Mouse (Mus musculus): ENCODE data around the gene Scg3. TPM values are rescaled to one million over a fixed set of nuclear protein-coding genes. Genes with fewer than 3 reads are reported as not detected.
"Not testable (repeated sequence)": the region's sequence is repeated elsewhere in the genome, so short reads cannot be mapped to it uniquely, and the experiment has no call there.

Gene Scg3
- polyA plus RNA-seq, 1 experiment, result not detected

DNA sequence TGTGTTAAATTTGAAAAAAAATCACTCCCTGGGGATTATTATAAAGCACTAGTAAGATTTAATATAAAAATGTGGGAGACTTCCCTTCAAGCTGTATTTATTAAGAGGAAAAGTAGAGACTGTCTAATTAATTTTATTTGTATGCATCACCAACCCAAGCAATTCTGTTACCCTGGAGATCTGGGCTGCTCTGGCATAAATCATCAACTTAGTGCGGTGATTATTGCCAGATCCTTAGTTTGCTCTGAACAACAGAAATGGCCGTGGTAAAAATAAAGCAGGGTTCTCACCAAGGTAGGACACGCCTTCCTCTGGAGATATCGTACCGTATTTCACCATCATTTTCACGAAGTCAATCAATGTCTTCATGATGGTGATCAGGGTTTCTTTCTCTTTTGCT, 18.5 kb downstream of the Scg3 start:
- no peaks in the 10 kb centered on the region; the same call in 1 of the 2 replicates for H3K27me3 ChIP-seq (ENCODE audit: control insufficient read depth, insufficient read depth, low read length, poor library complexity, severe bottlenecking)
- no peaks in the 10 kb centered on the region for H3K9me3 ChIP-seq (replicated peaks; ENCODE audit: control insufficient read depth, insufficient read depth, low read length, poor library complexity, severe bottlenecking)
- H3K4me3 ChIP-seq (ENCODE audit: low read depth, low read length), result no peak overlapping the region
- no peaks in the 10 kb centered on the region for H3K4me1 ChIP-seq (ENCODE audit: control insufficient read depth, insufficient read depth, low read length)
- H3K36me3 ChIP-seq (ENCODE audit: control insufficient read depth, insufficient read depth, low read length, poor library complexity, severe bottlenecking), result no peaks in the 10 kb centered on the region
- TF ChIP-seq CTCF (IDR thresholded peaks at IDR 0.05; ENCODE audit: low read depth, low read length) (no peak), EP300 (IDR thresholded peaks at IDR 0.05; ENCODE audit: insufficient read depth, low read depth, low read length) (no peak), POLR2A (IDR thresholded peaks at IDR 0.05; ENCODE audit: insufficient read depth, low read length) (no peak)
- H3K27ac ChIP-seq (ENCODE audit: insufficient read depth, low read length), result no peak overlapping the region
- H3K9ac ChIP-seq (ENCODE audit: low read depth, poor library complexity, severe bottlenecking), result no peak overlapping the region

DNA sequence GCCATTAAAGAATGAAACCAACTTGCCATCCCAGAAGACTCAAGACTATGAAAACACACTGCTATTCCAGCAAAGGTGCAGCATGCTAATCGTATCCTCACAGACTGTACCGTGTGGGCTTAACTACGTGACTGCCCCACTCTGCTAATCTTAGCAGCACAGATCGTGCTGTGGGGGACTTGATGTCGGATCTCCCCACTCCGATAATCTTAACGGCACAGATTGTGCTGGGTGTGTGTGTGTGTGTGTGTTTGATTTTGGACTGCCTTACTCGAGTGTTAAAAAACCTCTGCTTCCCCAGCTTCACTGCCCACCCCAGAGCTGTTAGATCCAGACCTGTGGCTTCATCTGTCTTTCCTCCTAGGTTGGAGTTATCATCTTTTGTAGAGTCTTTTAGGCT, 22.9 kb downstream of the Scg3 start:
- no peaks in the 10 kb centered on the region for H3K9me3 ChIP-seq (replicated peaks; ENCODE audit: control insufficient read depth, insufficient read depth, low read length, poor library complexity, severe bottlenecking)
- no peaks in the 10 kb centered on the region for H3K27me3 ChIP-seq (ENCODE audit: control insufficient read depth, insufficient read depth, low read length, poor library complexity, severe bottlenecking)
- no peaks in the 10 kb centered on the region for H3K4me1 ChIP-seq (ENCODE audit: control insufficient read depth, insufficient read depth, low read length)
- no peaks in the 10 kb centered on the region for H3K36me3 ChIP-seq (ENCODE audit: control insufficient read depth, insufficient read depth, low read length, poor library complexity, severe bottlenecking)
- TF ChIP-seq CTCF (IDR thresholded peaks at IDR 0.05; ENCODE audit: low read depth, low read length), result no peak
- no peak for TF ChIP-seq EP300 (IDR thresholded peaks at IDR 0.05; ENCODE audit: insufficient read depth, low read depth, low read length)
- no peak for TF ChIP-seq POLR2A (IDR thresholded peaks at IDR 0.05; ENCODE audit: insufficient read depth, low read length)
- no peak overlapping the region for H3K9ac ChIP-seq (ENCODE audit: low read depth, poor library complexity, severe bottlenecking)
- H3K4me3 ChIP-seq (ENCODE audit: low read depth, low read length), result no peak overlapping the region
- no peak overlapping the region for H3K27ac ChIP-seq (ENCODE audit: insufficient read depth, low read length)

DNA sequence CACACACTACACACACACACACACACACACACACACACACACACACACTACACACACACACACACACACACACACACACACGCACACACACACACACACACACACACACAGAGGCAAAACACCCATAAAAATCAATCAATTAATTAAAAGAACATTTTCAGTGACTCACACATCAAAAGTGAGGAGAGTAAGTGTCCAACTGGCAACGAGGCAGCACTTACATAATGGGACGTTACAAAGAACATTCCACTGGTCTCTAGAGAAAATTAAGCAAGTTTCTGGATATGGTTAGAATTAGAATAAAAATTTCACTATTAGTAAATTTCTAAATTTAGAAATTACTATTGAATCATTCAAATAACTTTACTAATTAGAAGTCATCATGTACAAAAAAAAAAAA, 27.4 kb downstream of the Scg3 start:
- H3K36me3 ChIP-seq (ENCODE audit: control insufficient read depth, insufficient read depth, low read length, poor library complexity, severe bottlenecking); H3K4me1 ChIP-seq (ENCODE audit: control insufficient read depth, insufficient read depth, low read length); H3K4me3 ChIP-seq (ENCODE audit: low read depth, low read length); H3K27me3 ChIP-seq (ENCODE audit: control insufficient read depth, insufficient read depth, low read length, poor library complexity, severe bottlenecking); H3K9ac ChIP-seq (ENCODE audit: low read depth, poor library complexity, severe bottlenecking); H3K27ac ChIP-seq (ENCODE audit: insufficient read depth, low read length); H3K9me3 ChIP-seq (replicated peaks; ENCODE audit: control insufficient read depth, insufficient read depth, low read length, poor library complexity, severe bottlenecking): not testable (repeated sequence)

DNA sequence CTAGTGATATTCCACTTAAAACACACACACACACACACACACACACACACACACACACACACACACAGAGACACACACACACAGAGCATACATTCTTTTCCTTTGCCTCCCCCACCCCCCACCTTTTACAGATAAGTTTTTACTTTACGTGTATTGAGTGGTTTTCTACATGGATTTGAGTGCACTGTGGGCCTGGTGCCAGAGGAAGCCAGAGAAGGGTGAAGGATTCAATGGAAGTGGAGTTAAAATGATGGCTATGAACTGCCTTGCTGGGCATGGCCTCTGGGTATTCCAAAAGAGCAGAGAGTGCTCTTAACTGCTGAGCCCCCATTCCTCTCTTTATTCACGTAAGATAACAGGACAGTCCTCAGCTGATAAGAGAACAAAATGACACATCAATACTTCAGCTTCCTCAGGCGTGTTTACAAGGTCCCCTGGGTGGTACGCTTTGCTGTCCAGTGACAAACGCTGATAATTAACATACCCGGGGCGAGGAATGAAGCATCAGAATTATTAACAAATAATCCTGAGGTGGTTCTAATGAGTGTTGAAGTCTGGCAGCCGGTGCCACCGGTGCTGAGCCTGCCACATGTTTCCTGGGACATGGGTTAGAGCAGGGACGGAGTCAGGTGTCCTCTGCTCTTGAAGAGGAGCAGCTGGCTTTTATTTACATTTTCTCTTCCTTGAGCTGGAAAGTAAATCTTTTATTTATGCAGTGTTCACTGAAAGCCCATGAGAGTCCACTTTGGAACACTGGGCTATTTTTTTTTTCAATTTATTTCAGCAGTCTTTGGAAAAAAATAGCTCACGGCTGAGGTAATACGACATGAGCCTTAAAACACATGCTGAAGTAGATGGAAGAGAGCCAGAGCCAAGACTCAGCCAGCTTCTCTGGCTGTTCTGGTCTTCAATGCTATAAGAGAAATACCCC, 29.6 kb downstream of the Scg3 start:
- Histone ChIP-seq H3K4me3 (ENCODE audit: low read depth, low read length) (no peak overlapping the region), H3K9ac (ENCODE audit: low read depth, poor library complexity, severe bottlenecking) (no peak overlapping the region), H3K27me3 (ENCODE audit: control insufficient read depth, insufficient read depth, low read length, poor library complexity, severe bottlenecking) (no peaks in the 10 kb centered on the region), H3K36me3 (ENCODE audit: control insufficient read depth, insufficient read depth, low read length, poor library complexity, severe bottlenecking) (no peaks in the 10 kb centered on the region), H3K4me1 (ENCODE audit: control insufficient read depth, insufficient read depth, low read length) (no peaks in the 10 kb centered on the region), H3K9me3 (replicated peaks; ENCODE audit: control insufficient read depth, insufficient read depth, low read length, poor library complexity, severe bottlenecking) (no peaks in the 10 kb centered on the region), H3K27ac (ENCODE audit: insufficient read depth, low read length) (no peak overlapping the region)
- TF ChIP-seq CTCF (IDR thresholded peaks at IDR 0.05; ENCODE audit: low read depth, low read length) (no peak), POLR2A (IDR thresholded peaks at IDR 0.05; ENCODE audit: insufficient read depth, low read length) (no peak), EP300 (IDR thresholded peaks at IDR 0.05; ENCODE audit: insufficient read depth, low read depth, low read length) (no peak)

DNA sequence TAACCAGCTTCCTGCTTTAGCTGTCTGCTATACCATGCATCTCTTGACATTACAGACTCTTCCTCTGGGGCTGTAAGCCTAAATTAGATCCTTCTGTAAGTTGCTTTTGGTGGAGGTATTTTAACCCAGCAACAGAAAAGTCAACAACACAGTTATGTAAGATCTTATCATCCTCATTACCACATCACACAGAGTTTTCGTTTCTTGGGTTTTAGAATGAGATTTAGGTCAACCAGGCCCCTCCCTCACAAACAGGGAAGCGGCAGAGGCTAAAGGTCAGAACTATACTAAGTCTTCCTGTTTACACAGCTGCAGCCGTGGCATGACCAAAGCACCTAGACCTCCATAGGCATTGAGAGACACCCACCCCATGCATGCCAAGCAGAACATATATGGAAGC, 38.5 kb downstream of the Scg3 start:
- no peaks in the 10 kb centered on the region for H3K4me1 ChIP-seq (ENCODE audit: control insufficient read depth, insufficient read depth, low read length)
- H3K36me3 ChIP-seq (ENCODE audit: control insufficient read depth, insufficient read depth, low read length, poor library complexity, severe bottlenecking), result no peaks in the 10 kb centered on the region
- H3K27me3 ChIP-seq (ENCODE audit: control insufficient read depth, insufficient read depth, low read length, poor library complexity, severe bottlenecking), result no peaks in the 10 kb centered on the region
- no peak for TF ChIP-seq POLR2A (IDR thresholded peaks at IDR 0.05; ENCODE audit: insufficient read depth, low read length)
- TF ChIP-seq CTCF (IDR thresholded peaks at IDR 0.05; ENCODE audit: low read depth, low read length), result no peak
- TF ChIP-seq EP300 (IDR thresholded peaks at IDR 0.05; ENCODE audit: insufficient read depth, low read depth, low read length), result no peak
- no peak overlapping the region for H3K4me3 ChIP-seq (ENCODE audit: low read depth, low read length)
- H3K9me3 ChIP-seq (replicated peaks; ENCODE audit: control insufficient read depth, insufficient read depth, low read length, poor library complexity, severe bottlenecking), result no peaks in the 10 kb centered on the region
- no peak overlapping the region for H3K9ac ChIP-seq (ENCODE audit: low read depth, poor library complexity, severe bottlenecking)
- H3K27ac ChIP-seq (ENCODE audit: insufficient read depth, low read length), result no peak overlapping the region

- Histone ChIP-seq H3K4me3 (ENCODE audit: low read depth, low read length) (no peak overlapping the region), H3K27ac (ENCODE audit: insufficient read depth, low read length) (no peak overlapping the region), H3K9me3 (replicated peaks; ENCODE audit: control insufficient read depth, insufficient read depth, low read length, poor library complexity, severe bottlenecking) (no peaks in the 10 kb centered on the region), H3K9ac (ENCODE audit: low read depth, poor library complexity, severe bottlenecking) (no peak overlapping the region), H3K27me3 (ENCODE audit: control insufficient read depth, insufficient read depth, low read length, poor library complexity, severe bottlenecking) (no peaks in the 10 kb centered on the region), H3K4me1 (ENCODE audit: control insufficient read depth, insufficient read depth, low read length) (no peaks in the 10 kb centered on the region), H3K36me3 (ENCODE audit: control insufficient read depth, insufficient read depth, low read length, poor library complexity, severe bottlenecking) (no peaks in the 10 kb centered on the region)
- TF ChIP-seq CTCF (IDR thresholded peaks at IDR 0.05; ENCODE audit: low read depth, low read length), result no peak
- TF ChIP-seq POLR2A (IDR thresholded peaks at IDR 0.05; ENCODE audit: insufficient read depth, low read length), result no peak
- no peak for TF ChIP-seq EP300 (IDR thresholded peaks at IDR 0.05; ENCODE audit: insufficient read depth, low read depth, low read length)
These were observed 49.6 kb downstream of the Scg3 start for GRCm38 (mm10) chr9:75634226-75634625.
